Mouse (Mus musculus) testis, adult 2 months (tissue): ENCODE measurements around the gene Fam43a.

Source experiments
- CTCF ChIP-seq: fragments of 200-500 bp; IDR thresholded peaks from 2 replicates; pipeline ENCODE4 v1.5.1; 2012; ENCODE audit warnings: low read depth, mild to moderate bottlenecking, inconsistent platforms, low read length, moderate library complexity; ENCODE audit not compliant: control insufficient read depth, insufficient read depth, insufficient replicate concordance
- POLR2A ChIP-seq: fragments of 200-500 bp; IDR thresholded peaks from 2 replicates; pipeline ENCODE4 v1.6.1; 2012; ENCODE audit warnings: low read depth, mild to moderate bottlenecking, inconsistent platforms, low read length, moderate library complexity; ENCODE audit not compliant: control insufficient read depth

DNA sequence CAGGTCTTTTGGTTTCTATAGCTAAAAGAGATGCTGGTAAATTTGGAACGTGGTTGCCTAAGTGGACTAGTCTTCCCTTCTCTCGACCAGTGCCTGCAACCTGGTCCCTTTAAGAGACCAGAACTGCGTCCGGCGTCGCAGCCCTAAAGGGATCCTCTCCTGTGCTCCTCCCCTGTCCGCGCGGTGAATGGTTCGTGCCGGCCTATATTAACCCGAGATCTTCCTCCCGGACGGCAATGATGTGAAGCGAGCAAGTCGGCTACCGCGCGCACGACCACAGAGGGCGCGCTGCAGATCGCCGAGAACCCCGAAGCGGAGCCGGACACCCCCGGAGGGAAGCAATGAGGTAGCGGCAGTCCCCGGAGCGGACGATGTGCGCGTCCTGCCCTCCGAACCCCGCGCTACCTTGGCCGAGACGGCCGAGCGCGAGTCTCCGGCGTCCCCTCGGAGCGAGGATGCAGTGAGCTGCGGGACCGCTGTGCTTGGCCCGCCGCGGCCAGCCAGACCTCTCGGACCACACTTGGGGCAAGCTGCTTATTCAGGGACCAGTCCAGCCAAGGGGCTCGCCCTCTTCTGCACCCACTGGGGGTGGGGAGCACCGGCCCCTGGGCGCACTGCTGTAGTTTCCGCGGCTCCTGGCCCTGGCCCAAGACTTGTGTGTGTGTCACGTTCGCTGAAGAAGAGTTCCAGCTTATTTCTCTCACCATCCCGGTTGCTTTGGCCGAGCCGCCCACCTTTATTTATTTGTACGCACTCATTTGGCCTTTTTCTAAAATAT, at the start of gene Fam43a:
- TF ChIP-seq CTCF, result no peak
- TF ChIP-seq POLR2A, result no peak
